Mouse (Mus musculus): ENCODE data around the gene Rnf224. TPM values are rescaled to one million over a fixed set of nuclear protein-coding genes. Genes with fewer than 3 reads are reported as not detected.

The Rnf224 gene
- total RNA-seq, 2 experiments from 2014 or later, result not detected

- peak; percentile 88 for DNase-seq
These were observed 18.7 kb upstream of the Rnf224 start, which contains the start of gene Tmem203 for GRCm38 (mm10) chr2:25255284-25255779. TSS of gene Tmem203 (plus strand) at chr2:25255439.

DNA sequence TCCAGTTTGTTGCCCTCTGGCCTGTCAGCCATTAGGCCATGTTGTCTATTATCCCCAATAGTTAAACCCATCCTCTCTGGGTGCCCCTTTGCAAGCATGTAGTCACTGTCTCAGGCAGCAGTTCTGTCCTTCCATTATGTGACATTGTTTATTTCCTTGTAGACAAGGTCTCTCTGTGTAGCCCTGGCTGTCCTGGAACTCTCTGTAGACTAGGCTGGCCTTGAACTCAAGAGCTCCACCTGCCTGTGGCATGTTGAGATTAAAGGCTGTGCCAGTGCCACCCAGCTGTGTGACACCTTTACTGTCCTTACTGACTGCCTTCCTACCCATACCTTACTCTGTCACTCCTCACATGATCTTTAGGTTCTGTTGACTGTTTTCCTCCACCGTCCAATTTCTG, 15.7 kb upstream of the Rnf224 start:
- no peak for DNase-seq

GRCm38 (mm10) chr2:25246183-25247072, 9.8 kb upstream of the Rnf224 start, which contains the start of gene AL732309.1:
TSS of gene AL732309.1 (minus strand) at chr2:25246863.
- DNase-seq, result no peak

DNA sequence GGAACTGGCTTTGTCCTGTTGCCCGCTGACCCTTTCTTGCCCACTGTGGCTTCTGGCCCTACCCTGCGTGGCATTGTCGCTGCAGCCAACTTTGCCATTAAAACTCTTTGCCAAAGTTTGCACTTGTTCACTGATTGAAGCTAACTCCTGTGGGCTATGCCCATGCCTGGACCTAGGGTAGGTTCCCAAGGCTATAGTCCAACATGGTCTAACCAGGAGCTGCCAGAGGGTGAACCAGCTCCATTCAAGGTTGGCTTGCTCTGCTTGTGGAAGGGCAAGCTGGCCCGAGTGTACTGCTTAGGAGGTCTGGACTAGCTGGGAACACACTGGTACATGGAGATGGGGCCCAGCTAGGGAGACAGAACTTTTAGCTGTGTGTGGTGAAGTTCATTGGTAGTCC, 7.6 kb upstream of the Rnf224 start:
- no peak for DNase-seq

DNA sequence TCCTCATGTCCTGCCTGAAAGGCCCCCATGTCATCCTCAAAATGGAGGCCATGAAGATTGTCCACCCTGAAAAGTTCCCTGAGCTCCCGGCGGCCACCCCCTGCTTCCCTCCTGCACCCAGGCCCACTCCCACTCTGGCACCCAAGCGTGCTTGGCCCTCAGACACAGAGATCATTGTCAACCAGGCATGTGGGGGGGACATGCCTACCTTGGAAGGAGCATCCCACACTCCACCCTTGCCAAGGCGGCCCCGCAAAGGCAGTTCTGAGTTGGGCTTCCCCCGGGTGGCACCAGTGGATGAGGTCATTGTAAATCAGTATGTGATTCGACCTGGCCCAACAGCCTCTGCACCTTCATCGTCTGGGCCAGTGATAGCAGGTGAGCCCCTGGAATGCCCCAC, 6.8 kb upstream of the Rnf224 start:
- no peak for DNase-seq

DNA sequence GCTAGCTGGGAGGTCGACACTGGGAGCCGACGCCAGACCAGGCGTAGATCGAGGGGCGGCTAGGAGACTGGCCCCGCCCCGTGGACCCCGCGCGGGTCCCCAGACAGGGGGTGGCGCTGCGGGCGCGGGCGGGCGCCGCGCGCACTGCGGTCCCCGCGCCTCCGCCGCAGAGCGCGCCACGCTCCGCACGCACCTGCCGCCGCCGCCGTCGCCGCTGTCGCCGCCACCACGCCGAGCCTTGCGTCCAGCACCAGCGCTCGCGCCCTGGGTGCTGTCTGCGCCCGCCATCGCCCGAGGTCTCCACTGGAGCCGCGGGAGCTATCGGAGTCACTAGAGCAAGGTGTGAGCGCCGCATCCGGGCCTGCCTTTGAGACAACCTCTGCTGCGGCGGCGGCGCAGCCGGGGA, 5.5 kb upstream of the Rnf224 start, which contains the start of the genes Rnf208 and Cysrt1:
Gene Rnf208 (plus strand): TSS at position 155 of the 406 bp plus-strand sequence.
Gene Cysrt1 (minus strand): TSS at position 352 of the 406 bp plus-strand sequence.
- no peak for DNase-seq

GRCm38 (mm10) chr2:25241438-25241775, 4.8 kb upstream of the Rnf224 start:
- DNase-seq, result no peak

GRCm38 (mm10) chr2:25240723-25241437, 4.3 kb upstream of the Rnf224 start:
- peak; percentile 50 for DNase-seq

- no peak for DNase-seq
These were observed 3.7 kb upstream of the Rnf224 start for GRCm38 (mm10) chr2:25240310-25240709.

- no peak for DNase-seq
These were observed 3.2 kb upstream of the Rnf224 start for GRCm38 (mm10) chr2:25239766-25240165.

DNA sequence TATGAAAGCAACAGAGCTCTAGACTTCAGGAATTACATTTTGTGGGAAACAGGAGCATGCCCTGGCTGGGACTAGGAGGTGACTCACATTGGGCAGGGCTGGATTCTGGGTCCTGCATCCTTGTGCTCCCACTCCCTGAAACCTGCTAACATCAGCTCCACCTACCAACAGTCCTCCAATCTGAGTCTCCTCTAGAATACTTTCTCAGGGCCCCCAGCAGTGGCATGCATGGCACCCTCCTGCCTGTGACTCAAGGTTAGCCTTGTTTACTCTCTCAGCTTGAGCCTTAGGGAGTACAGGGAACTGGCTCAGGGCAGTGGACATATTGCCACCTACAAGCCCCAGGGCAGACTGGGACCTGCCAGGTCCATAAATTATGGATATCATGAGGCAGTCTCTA, 1.5 kb upstream of the Rnf224 start:
- DNase-seq, result no peak

- DNase-seq, result no peak
These were observed 935 bp upstream of the Rnf224 start for GRCm38 (mm10) chr2:25237522-25237921.

GRCm38 (mm10) chr2:25234551-25235220, 1.9 kb downstream of the Rnf224 start:
- DNase-seq, result no peak

DNA sequence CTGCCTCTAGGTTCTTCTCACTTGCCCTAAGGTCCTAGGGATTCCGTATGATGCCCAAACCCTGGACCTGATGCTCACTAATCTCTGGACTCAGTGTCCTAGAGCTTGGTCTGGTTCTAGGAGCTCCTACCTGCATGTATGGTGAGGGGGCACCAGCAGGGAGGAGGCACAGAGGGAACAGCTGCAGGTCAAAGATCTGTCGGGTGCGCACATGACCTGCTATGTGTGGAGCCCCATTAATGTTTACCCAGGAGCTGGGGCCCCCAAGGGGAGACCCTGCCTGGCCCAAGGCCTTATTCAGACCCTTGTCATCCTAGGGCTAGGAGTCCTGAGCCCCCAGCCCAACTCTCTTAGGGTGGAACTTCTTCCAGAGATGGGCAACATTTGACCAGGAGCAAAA, 2.5 kb downstream of the Rnf224 start, which contains the start of gene Slc34a3:
Gene Slc34a3 (minus strand): TSS at position 315 of the 400 bp plus-strand sequence.
- DNase-seq, result no peak

DNA sequence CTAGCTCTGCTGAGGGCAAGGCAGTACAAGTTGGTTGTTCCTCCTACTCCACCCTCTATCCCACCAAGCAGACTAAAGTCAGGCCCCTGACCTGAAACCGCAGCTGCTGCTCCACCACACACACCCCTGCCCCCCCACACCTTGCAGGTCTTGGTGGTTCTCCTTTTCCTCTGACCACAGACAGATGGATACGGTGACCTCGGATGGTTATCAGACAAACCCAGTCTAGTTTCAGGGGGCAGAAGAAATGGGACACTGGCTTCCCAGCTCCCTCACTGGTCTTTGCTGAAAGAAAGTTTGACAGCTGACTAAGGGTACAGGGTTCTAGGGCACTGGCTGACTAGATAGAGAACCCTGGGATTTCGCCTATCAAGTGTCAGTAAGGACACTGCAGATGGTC, 3.2 kb downstream of the Rnf224 start:
- no peak for DNase-seq

GRCm38 (mm10) chr2:25231038-25231437, 5.5 kb downstream of the Rnf224 start:
- DNase-seq, result no peak

DNA sequence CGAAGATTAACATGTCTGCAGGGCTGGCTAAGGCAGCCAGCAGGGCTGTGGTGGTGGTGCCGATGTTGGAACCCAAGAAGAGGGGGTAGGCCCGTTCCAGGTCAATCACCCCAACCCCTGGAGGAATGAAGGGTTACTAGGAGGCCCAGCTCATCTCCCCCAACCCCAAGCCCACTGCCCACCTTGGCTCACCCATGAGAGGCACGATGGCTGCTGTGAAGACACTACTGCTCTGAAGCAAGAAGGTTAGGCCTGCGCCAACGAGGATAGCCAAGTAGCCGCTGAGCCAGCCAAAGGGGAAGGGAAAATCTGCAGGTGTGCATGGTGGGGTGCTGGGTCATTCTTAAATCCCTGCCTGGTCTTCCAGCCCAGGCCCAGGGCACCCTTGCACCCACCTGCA, 6.0 kb downstream of the Rnf224 start:
- no peak for DNase-seq

GRCm38 (mm10) chr2:25229582-25229981, 7.0 kb downstream of the Rnf224 start:
- no peak for DNase-seq

DNA sequence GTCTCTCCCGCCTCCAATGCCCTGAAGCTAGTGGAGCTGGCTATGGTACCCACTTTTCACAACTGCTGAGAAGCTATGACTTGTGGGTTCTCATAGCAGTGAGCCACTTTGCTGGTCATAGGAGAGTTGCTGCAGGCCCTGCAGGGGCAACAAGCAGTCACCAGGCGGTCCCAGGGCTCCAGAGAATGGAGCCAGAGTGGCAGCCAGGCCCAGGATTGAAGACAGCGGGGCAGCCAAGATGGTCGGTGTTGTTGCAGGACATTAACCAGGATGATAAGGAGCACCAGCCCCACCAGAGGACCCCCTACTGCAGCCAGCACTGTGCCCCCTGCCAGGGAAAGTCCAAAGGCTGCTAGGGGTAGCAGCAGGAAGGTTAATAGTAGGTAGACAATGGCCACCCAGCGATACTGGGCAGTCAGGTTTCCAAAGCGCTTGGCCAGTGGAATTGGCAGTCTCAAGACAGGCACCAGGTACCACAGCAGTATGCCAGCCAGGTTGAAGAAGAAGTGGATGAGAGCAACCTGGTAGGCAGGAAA, 7.5 kb downstream of the Rnf224 start:
- no peak for DNase-seq

DNA sequence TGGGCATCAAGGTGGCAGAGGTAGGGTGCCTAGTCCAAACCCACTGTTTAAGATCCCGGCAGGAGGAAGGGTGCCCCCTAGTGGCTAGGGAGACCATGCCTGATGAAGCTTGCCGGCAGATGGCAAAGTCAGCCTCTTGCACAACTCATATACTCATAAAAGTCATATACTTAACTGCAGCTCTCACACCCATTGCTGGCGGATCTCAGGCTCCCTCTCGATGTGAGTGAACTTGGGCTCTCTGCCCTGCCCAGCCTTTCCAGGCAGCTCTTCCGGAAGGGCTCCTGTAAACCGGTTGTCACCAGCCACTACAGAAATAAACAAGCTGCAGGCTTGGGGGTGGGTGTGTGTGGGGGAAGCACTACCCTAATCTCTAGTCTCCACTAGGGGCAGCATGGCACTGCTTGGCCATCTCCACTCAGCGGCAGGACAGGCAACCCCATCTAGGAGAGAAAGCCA, 8.1 kb downstream of the Rnf224 start:
- DNase-seq, result peak; percentile 84

- DNase-seq, result no peak
These were observed 9.2 kb downstream of the Rnf224 start for GRCm38 (mm10) chr2:25227406-25227805.

GRCm38 (mm10) chr2:25226864-25227263, 9.7 kb downstream of the Rnf224 start:
- peak; percentile 61 for DNase-seq

Measured in gastrocnemius, postnatal 10 days (tissue).